Mouse (Mus musculus): ENCODE measurements around the gene Orc6. TPM values are rescaled to one million over a fixed set of nuclear protein-coding genes. Genes with fewer than 3 reads are reported as not detected.

Gene Orc6
- total RNA-seq, 2 experiments from 2014 or later = 33.2 TPM

DNA sequence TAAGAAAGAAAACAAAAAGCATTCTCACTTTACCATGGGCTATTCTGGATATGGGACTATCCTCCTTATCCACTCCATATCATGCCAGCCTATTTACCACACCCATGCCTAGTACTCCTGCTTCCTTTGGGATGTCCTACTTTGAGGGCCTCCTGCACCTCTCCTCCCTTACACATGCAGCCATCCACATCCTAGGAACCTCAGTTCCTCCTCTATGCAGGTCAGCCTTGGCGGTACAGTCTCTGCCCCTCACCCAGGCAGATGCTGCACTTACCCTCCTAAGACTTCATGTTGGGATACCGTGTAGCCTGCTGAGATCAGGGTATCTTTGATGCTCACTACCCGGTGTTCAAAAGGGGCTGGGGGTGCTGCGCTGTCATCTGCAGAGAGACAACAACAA lies 53.9 kb downstream of the Orc6 start:
- intact Hi-C loops (cut with DNase I) = no loop called here
- no peak for DNase-seq (ENCODE audit: low spot score in 2 of 2)

Other genes with a start within 250 kb of the Orc6 start
- gene Fbxw9, start 239.6 kb upstream of the Orc6 start, total RNA-seq (2021) = 10 to 100 TPM; 38.3 to 39.9 TPM
- gene Gm5741, start 231.7 kb upstream of the Orc6 start, total RNA-seq (2021) = not detected
- 10 to 100 TPM; 57.9 to 67.6 TPM for gene Dhps, start 227.9 kb upstream of the Orc6 start, total RNA-seq (2021)
- gene Wdr83os, start 218.9 kb upstream of the Orc6 start, total RNA-seq (2021) = 10 to 100 TPM; 52.7 to 53.5 TPM
- gene Wdr83, start 218.3 kb upstream of the Orc6 start, total RNA-seq (2021) = 10 to 100 TPM; 27.5 to 36.1 TPM
- gene Man2b1, start 216.4 kb upstream of the Orc6 start, total RNA-seq (2021) = 10 to 100 TPM; 42.6 to 42.9 TPM
- 1 to 10 TPM; 5.8 to 6.0 TPM for gene Zfp791, start 176.5 kb upstream of the Orc6 start, total RNA-seq (2021)
- not detected for gene Cks1brt, start 147.7 kb upstream of the Orc6 start, total RNA-seq (2021)
- gene Olfr371, start 73.6 kb upstream of the Orc6 start, total RNA-seq (2021) = not detected
- 100 to 1,000 TPM; 142 to 149 TPM for gene Vps35, start 170 bp downstream of the Orc6 start, total RNA-seq (2021)
- gene Mylk3, start 86.7 kb downstream of the Orc6 start, total RNA-seq (2021) = 1 to 10 TPM; 1.9 to 3.5 TPM
- 10 to 100 TPM; 14.9 to 17.6 TPM for gene 4921524J17Rik, start 133.2 kb downstream of the Orc6 start, total RNA-seq (2021)
- 10 to 100 TPM; 50.3 to 70.2 TPM for gene Gpt2, start 192.9 kb downstream of the Orc6 start, total RNA-seq (2021)

All from left cerebral cortex, postnatal 14 days (tissue).